Mouse (Mus musculus) left cerebral cortex, postnatal 4 days (tissue): ENCODE data around the gene Sertad1. TPM values are rescaled to one million over a fixed set of nuclear protein-coding genes. Genes with fewer than 3 reads are reported as not detected.

Experiments used
- DNase-seq: peaks from one replicate; pipeline ENCODE4 v3.0.0-alpha.2; 2022
- intact Hi-C: fragments of 180-260 bp; cut with DNase I; formaldehyde crosslinking; loops from one replicate; pipeline ENCODE4 v1.15.1; 2025
- total RNA-seq, 2 experiments: library from RNA; stranded (reverse); gene quantifications; 2 replicates each; pipeline ENCODE4 v1.2.3; 2021

The Sertad1 gene
- total RNA-seq, 2 experiments from 2014 or later: 3.3 to 3.5 TPM

GRCm38 (mm10) chr7:27536618-27537017, 49.9 kb downstream of the Sertad1 start:
- DNase-seq: no peak
- intact Hi-C loops: no loop called here

GRCm38 (mm10) chr7:27537998-27538397, 51.3 kb downstream of the Sertad1 start:
- no peak for DNase-seq
- intact Hi-C loops: no loop called here

- DNase-seq: no peak
- intact Hi-C loops: no loop called here
These were observed 52.1 kb downstream of the Sertad1 start for GRCm38 (mm10) chr7:27538797-27539196.

Other genes starting within 250 kb of the Sertad1 start
- 100 to 1,000 TPM; 101 to 104 TPM for gene Numbl, start 228.5 kb upstream of the Sertad1 start, total RNA-seq
- 10 to 100 TPM; 41.9 to 52.7 TPM for gene Ltbp4, start 149.2 kb upstream of the Sertad1 start, total RNA-seq
- gene Shkbp1, start 130.9 kb upstream of the Sertad1 start, total RNA-seq: 10 to 100 TPM; 47.2 to 52.4 TPM
- not detected for gene Gm20479, start 129.5 kb upstream of the Sertad1 start, total RNA-seq
- 10 to 100 TPM; 75.3 to 82.5 TPM for gene Sptbn4, start 39.2 kb upstream of the Sertad1 start, total RNA-seq
- gene Blvrb, start 38.9 kb upstream of the Sertad1 start, total RNA-seq: 10 to 100 TPM in 1 of 2 experiments, 1 to 10 TPM in 1; 9.7 to 12.2 TPM
- 1 to 10 TPM; 3.1 to 3.2 TPM for gene Sertad3, start 13.1 kb upstream of the Sertad1 start, total RNA-seq
- 1 to 10 TPM; 2.6 to 2.7 TPM for gene Prx, start 12.4 kb downstream of the Sertad1 start, total RNA-seq
- 1 to 10 TPM in 1 of 2 experiments, under 1 TPM in 1; 0.40 to 1.1 TPM for gene Hipk4, start 36.4 kb downstream of the Sertad1 start, total RNA-seq
- gene Pld3, start 66.3 kb downstream of the Sertad1 start, total RNA-seq: 100 to 1,000 TPM; 175 to 222 TPM
- 10 to 100 TPM; 27.4 to 33.1 TPM for gene 2310022A10Rik, start 66.3 kb downstream of the Sertad1 start, total RNA-seq
- gene Akt2, start 104.6 kb downstream of the Sertad1 start, total RNA-seq: 10 to 100 TPM; 68.1 to 72.0 TPM
- gene Ttc9b, start 167.0 kb downstream of the Sertad1 start, total RNA-seq: 10 to 100 TPM; 80.0 to 91.0 TPM
- 100 to 1,000 TPM; 162 to 170 TPM for gene Map3k10, start 187.7 kb downstream of the Sertad1 start, total RNA-seq
- 10 to 100 TPM; 10.1 to 11.4 TPM for gene Zfp607b, start 202.4 kb downstream of the Sertad1 start, total RNA-seq
- gene Zfp60, start 244.5 kb downstream of the Sertad1 start, total RNA-seq: 10 to 100 TPM; 55.0 to 65.2 TPM